Mouse (Mus musculus): Measurements from ENCODE around the gene Tnk2. TPM values are rescaled to one million over a fixed set of nuclear protein-coding genes. Genes with fewer than 3 reads are reported as not detected.

Tnk2 gene
- polyA plus RNA-seq, 1 experiment from 2014 or later, result 4.5 TPM

DNA sequence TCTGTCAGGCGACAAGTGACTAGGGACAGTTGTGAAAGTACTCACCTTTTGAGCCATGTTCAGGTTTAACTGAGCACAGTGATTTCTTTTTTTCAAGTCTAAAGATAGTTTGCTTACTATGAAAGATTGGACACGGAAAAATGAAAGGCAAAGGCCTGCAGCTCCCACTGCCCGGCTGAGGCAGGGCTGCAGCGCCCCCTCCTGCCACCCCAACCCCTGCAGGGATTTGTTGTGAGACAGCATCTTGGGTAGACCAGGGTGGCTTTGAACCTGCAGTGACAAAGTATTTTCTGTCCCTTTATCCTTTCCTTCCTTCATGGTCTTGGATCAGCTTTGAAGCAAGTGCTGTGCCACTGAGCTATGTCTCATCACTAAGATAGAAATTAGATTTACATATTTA, 24.8 kb downstream of the Tnk2 start:
- 71% methylated on average over 4 of the region's 4 CpGs for WGBS (ENCODE audit: insufficient replicate concordance)
- no peaks in the 10 kb centered on the region for H3K9me3 ChIP-seq (replicated peaks)
- peaks cover 96% of the 10 kb centered on the region for H3K4me1 ChIP-seq (replicated peaks)
- H3K36me3 ChIP-seq (replicated peaks), result peaks cover 18% of the 10 kb centered on the region
- peak overlapping the region; percentile 95; the same call in 1 of the 2 replicates for H3K27ac ChIP-seq (replicated peaks)
- no peak overlapping the region for H3K4me3 ChIP-seq (replicated peaks)
- no peaks in the 10 kb centered on the region for H3K27me3 ChIP-seq
- ATAC-seq (ENCODE audit: insufficient read depth), result no peak
- H3K4me2 ChIP-seq, result no peak overlapping the region
- H3K9ac ChIP-seq, result no peak overlapping the region

DNA sequence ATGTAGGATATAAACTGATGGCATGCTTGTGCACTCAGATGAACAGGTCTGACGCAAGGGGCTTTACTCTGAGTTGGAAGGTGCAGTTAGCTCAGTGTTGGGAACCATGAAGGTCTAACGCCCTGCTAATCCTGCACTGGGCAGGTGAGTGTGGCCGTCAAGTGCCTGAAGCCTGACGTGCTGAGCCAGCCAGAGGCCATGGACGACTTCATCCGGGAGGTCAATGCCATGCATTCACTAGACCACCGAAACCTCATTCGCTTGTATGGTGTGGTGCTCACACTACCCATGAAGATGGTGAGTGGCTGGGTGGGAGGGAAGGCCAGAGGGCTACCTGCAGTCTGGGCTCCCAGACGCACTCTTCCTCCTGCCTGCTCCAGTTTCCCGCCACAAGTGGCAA, 25.6 kb downstream of the Tnk2 start:
- Histone ChIP-seq H3K4me3 (replicated peaks) (no peak overlapping the region), H3K4me1 (replicated peaks) (peaks cover 94% of the 10 kb centered on the region), H3K9ac (no peak overlapping the region), H3K27ac (replicated peaks) (no peak overlapping the region), H3K36me3 (replicated peaks) (peaks cover 24% of the 10 kb centered on the region), H3K27me3 (no peaks in the 10 kb centered on the region), H3K4me2 (no peak overlapping the region), H3K9me3 (replicated peaks) (no peaks in the 10 kb centered on the region)
- 91% methylated on average over 10 of the region's 10 CpGs for WGBS (ENCODE audit: insufficient replicate concordance)
- ATAC-seq (ENCODE audit: insufficient read depth), result no peak

DNA sequence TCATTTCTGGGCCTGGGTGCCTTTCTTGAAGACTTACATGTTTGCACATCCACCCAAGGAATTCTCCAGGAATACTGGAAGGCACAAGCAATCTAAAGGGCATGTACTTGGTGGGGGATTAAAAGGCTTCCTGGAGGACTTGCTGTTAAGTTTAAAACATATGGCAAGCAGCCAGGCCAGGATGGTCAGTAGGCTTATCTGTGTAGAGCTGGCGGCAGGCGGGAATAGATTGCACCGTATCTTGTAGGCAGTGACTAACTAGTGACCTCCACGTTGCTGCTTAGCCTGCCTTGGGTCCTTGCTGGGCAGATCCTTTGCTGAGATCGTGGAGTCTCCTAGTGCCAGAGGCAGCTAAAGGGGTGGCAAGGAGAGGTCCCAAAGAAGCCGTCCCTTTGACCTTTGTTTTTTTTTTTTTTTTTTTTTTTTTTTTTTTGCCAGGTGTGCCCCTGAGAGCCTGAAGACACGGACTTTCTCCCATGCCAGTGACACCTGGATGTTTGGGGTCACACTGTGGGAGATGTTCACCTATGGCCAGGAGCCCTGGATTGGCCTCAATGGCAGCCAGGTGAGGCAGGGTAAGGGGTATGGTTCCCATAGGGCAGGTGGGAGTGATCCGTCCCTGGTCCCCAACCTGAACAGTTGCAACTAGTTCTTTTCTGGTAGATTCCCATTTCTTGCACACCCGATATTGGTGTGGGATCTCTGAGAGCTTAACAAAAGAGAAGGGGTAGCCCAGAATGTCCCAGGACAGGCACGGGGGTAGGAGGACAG, 26.9 kb downstream of the Tnk2 start:
- ATAC-seq (ENCODE audit: insufficient read depth), result no peak
- Histone ChIP-seq H3K9me3 (replicated peaks) (no peaks in the 10 kb centered on the region), H3K4me2 (no peak overlapping the region; the same call in 1 of the 2 replicates), H3K9ac (no peak overlapping the region), H3K4me1 (replicated peaks) (peaks cover 81% of the 10 kb centered on the region), H3K4me3 (replicated peaks) (no peak overlapping the region), H3K27ac (replicated peaks) (peak overlapping the region; percentile 66), H3K36me3 (replicated peaks) (peaks cover 36% of the 10 kb centered on the region), H3K27me3 (no peaks in the 10 kb centered on the region)
- WGBS (ENCODE audit: insufficient replicate concordance), result 41% methylated on average over 10 of the region's 10 CpGs

DNA sequence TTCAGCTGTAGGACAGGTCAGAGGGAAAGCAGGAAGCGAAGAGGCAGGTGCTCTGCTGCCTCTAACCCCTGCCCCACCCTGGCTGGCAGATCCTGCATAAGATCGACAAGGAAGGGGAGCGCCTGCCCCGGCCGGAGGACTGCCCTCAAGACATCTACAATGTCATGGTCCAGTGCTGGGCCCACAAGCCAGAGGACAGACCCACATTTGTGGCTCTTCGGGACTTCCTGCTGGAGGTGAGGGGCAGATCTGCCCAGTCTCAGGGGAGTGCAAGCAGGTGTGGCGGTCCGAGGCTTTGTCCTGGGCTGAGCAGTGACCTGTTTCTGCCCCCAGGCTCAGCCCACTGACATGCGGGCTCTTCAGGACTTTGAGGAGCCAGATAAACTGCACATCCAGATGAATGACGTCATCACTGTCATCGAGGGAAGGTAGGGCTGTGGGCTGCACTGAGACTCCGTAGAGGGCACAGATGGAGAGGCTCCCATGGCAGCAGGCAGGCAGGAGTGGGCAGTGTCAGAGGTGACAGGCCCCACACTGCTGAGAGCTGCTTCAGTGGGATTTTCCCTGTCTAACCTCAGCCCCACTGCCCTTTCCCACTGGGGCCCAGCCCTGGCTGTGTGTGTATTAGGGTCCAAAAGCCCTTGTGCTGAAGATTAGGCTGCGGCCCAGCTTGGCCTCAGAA, 27.7 kb downstream of the Tnk2 start:
- ATAC-seq (ENCODE audit: insufficient read depth), result no peak
- H3K36me3 ChIP-seq (replicated peaks), result peaks cover 44% of the 10 kb centered on the region
- H3K27me3 ChIP-seq, result no peaks in the 10 kb centered on the region
- no peak overlapping the region for H3K9ac ChIP-seq
- no peak overlapping the region for H3K4me3 ChIP-seq (replicated peaks)
- peaks cover 73% of the 10 kb centered on the region for H3K4me1 ChIP-seq (replicated peaks)
- H3K27ac ChIP-seq (replicated peaks), result peak overlapping the region; percentile 66; the same call in 1 of the 2 replicates
- 77% methylated on average over 13 of the region's 13 CpGs for WGBS (ENCODE audit: insufficient replicate concordance)
- no peaks in the 10 kb centered on the region for H3K9me3 ChIP-seq (replicated peaks)
- no peak overlapping the region for H3K4me2 ChIP-seq

- Histone ChIP-seq H3K4me2 (no peak overlapping the region), H3K9me3 (replicated peaks) (no peaks in the 10 kb centered on the region), H3K27me3 (no peaks in the 10 kb centered on the region), H3K27ac (replicated peaks) (peak overlapping the region; percentile 12; the same call in 1 of the 2 replicates), H3K4me1 (replicated peaks) (peaks cover 64% of the 10 kb centered on the region), H3K36me3 (replicated peaks) (peaks cover 53% of the 10 kb centered on the region), H3K9ac (no peak overlapping the region; the same call in 1 of the 2 replicates), H3K4me3 (replicated peaks) (no peak overlapping the region)
- WGBS (ENCODE audit: insufficient replicate concordance), result 68% methylated on average over 7 of the region's 7 CpGs
- ATAC-seq (ENCODE audit: insufficient read depth), result no peak
Measured at GRCm38 (mm10) chr16:32672250-32672649, 28.6 kb downstream of the Tnk2 start.

DNA sequence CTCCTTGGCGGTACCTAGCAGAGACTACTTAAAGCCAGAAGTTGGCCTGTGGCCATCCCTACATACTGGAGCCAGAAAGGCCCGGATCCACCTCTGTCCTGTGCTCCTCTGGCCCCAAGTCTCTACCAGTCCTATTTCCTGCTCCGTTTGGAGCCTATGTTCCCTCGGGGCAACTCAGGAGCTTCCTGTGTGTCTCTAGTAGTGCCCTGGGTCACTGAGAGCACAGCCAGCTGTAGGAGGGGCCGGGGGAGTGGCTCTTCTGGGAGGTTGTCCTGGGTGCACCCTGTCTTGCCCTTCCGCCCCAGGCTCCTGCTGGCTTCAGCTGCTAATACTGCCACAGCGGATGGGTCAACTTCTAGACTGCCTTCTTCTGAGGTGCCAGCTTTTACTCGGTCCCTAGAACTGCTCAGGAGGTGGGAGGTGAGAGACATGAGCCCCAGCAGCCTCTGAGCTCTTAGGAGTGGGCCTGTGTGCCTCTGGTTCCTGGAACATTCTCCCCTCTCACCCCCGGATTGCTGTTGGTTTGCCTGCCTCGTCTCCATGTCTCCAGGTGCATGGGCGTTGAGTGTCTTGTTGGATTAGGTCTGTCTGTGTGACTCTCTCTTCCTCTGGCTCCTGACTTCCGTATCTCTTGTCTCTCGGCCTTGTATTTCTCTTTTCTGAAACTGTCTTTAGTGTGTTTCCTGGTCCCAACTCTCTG, 29.3 kb downstream of the Tnk2 start:
- Histone ChIP-seq H3K4me2 (no peak overlapping the region), H3K4me3 (replicated peaks) (no peak overlapping the region), H3K36me3 (replicated peaks) (peaks cover 58% of the 10 kb centered on the region), H3K27ac (replicated peaks) (peak overlapping the region; percentile 12; the same call in 1 of the 2 replicates), H3K9ac (no peak overlapping the region), H3K4me1 (replicated peaks) (peaks cover 56% of the 10 kb centered on the region), H3K27me3 (no peaks in the 10 kb centered on the region), H3K9me3 (replicated peaks) (no peaks in the 10 kb centered on the region)
- no peak for ATAC-seq (ENCODE audit: insufficient read depth)
- WGBS (ENCODE audit: insufficient replicate concordance), result 74% methylated on average over 13 of the region's 13 CpGs

DNA sequence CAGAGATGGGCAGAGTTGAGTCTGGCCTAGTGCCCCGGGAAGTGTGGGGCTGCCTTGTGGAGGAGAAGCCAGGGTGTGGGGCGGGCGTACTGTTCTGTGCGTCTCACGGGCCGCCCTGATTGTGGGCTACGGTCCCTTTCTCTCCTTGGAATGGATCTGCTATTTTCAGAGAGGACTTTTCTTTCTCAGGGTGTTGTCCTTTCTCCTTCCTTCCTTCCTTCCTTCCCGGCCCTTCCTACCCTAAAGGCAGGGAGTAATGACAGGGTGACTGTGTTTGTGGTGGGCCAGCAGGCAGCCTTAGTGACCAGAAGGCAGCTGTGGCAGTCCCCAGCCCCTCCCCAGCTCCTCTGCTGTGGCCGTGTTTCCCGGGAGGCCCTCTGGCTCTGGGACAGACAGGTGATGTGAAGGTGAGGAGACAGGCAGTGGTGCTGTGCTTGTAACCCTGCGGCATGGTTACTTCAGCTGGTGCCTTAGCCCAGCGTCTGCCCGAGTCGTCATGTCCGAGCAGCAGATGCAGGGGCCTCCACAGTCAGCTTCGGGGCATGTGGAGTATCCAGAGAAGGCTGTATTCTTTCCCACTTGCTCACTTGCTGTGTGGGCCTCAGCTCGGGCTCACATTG, 30.6 kb downstream of the Tnk2 start:
- WGBS (ENCODE audit: insufficient replicate concordance), result 87% methylated on average over 17 of the region's 17 CpGs
- no peak overlapping the region for H3K4me3 ChIP-seq (replicated peaks)

GRCm38 (mm10) chr16:32677040-32677700, 33.5 kb downstream of the Tnk2 start:
- H3K9me3 ChIP-seq (replicated peaks), result no peaks in the 10 kb centered on the region
- no peak overlapping the region for H3K27ac ChIP-seq (replicated peaks)
- H3K4me3 ChIP-seq (replicated peaks), result no peak overlapping the region
- H3K4me1 ChIP-seq (replicated peaks), result peaks cover 24% of the 10 kb centered on the region
- 69% methylated on average over 10 of the region's 10 CpGs for WGBS (ENCODE audit: insufficient replicate concordance)
- no peaks in the 10 kb centered on the region for H3K27me3 ChIP-seq
- ATAC-seq (ENCODE audit: insufficient read depth), result no peak
- peaks cover 63% of the 10 kb centered on the region for H3K36me3 ChIP-seq (replicated peaks)
- no peak overlapping the region for H3K4me2 ChIP-seq
- no peak overlapping the region for H3K9ac ChIP-seq

More for the DNA sequence above, 30.6 kb downstream of the Tnk2 start:
- H3K4me2 ChIP-seq, result no peak overlapping the region
- no peak overlapping the region for H3K27ac ChIP-seq (replicated peaks)
- H3K9me3 ChIP-seq (replicated peaks), result no peaks in the 10 kb centered on the region
- H3K9ac ChIP-seq, result no peak overlapping the region
- H3K4me1 ChIP-seq (replicated peaks), result peaks cover 52% of the 10 kb centered on the region
- no peaks in the 10 kb centered on the region for H3K27me3 ChIP-seq
- peaks cover 61% of the 10 kb centered on the region for H3K36me3 ChIP-seq (replicated peaks)
- ATAC-seq (ENCODE audit: insufficient read depth), result no peak

GRCm38 (mm10) chr16:32677903-32678302, 34.2 kb downstream of the Tnk2 start:
- peaks cover 67% of the 10 kb centered on the region for H3K36me3 ChIP-seq (replicated peaks)
- no peak overlapping the region for H3K4me3 ChIP-seq (replicated peaks)
- no peak overlapping the region for H3K27ac ChIP-seq (replicated peaks)
- no peaks in the 10 kb centered on the region for H3K27me3 ChIP-seq
- H3K4me2 ChIP-seq, result no peak overlapping the region
- no peak overlapping the region for H3K9ac ChIP-seq
- WGBS (ENCODE audit: insufficient replicate concordance), result 83% methylated on average over 14 of the region's 14 CpGs
- peaks cover 17% of the 10 kb centered on the region for H3K4me1 ChIP-seq (replicated peaks)
- H3K9me3 ChIP-seq (replicated peaks), result no peaks in the 10 kb centered on the region
- no peak for ATAC-seq (ENCODE audit: insufficient read depth)

GRCm38 (mm10) chr16:32678812-32679211, 35.1 kb downstream of the Tnk2 start:
- Histone ChIP-seq H3K9me3 (replicated peaks) (no peaks in the 10 kb centered on the region), H3K27ac (replicated peaks) (no peak overlapping the region), H3K27me3 (no peaks in the 10 kb centered on the region), H3K4me2 (no peak overlapping the region), H3K4me1 (replicated peaks) (peaks cover 8% of the 10 kb centered on the region), H3K9ac (no peak overlapping the region), H3K36me3 (replicated peaks) (peaks cover 72% of the 10 kb centered on the region), H3K4me3 (replicated peaks) (no peak overlapping the region)
- ATAC-seq (ENCODE audit: insufficient read depth), result no peak
- 69% methylated on average over 14 of the region's 14 CpGs for WGBS (ENCODE audit: insufficient replicate concordance)
